Mouse (Mus musculus) olfactory bulb, adult 2 months (tissue): Measurements from ENCODE around the gene Tex264.

Experiments
- CTCF ChIP-seq: fragments of 200-500 bp; IDR thresholded peaks from 2 replicates; pipeline ENCODE4 v1.5.1; 2012; ENCODE audit warnings: low read depth, mild to moderate bottlenecking, low read length, moderate library complexity; ENCODE audit not compliant: insufficient read depth
- POLR2A ChIP-seq: fragments of 200-500 bp; IDR thresholded peaks from 2 replicates; pipeline ENCODE4 v1.6.1; 2012; ENCODE audit warnings: mild to moderate bottlenecking, low read depth, low read length, moderate library complexity; ENCODE audit not compliant: insufficient read depth

- TF ChIP-seq POLR2A (no peak), CTCF (no peak)
These were observed 44.4 kb downstream of the Tex264 start for GRCm38 (mm10) chr9:106641346-106641745.
